Mouse (Mus musculus) cerebellum, adult 2 months (tissue): ENCODE results near the gene Lin7c.

Experiments used
- CTCF ChIP-seq: fragments of 200-500 bp; IDR thresholded peaks from 2 replicates; pipeline ENCODE4 v1.5.1; 2011; ENCODE audit warnings: low read depth, mild to moderate bottlenecking, control low read depth, low read length, moderate library complexity, borderline replicate concordance; ENCODE audit not compliant: insufficient read depth
- POLR2A ChIP-seq: fragments of 200-500 bp; IDR thresholded peaks from 2 replicates; pipeline ENCODE4 v1.6.1; 2011; ENCODE audit warnings: low read length, control low read depth, borderline replicate concordance; ENCODE audit not compliant: insufficient read depth

- no peak for TF ChIP-seq CTCF
- TF ChIP-seq POLR2A = no peak
Measured at GRCm38 (mm10) chr2:109848715-109849114, 41.9 kb upstream of the Lin7c start.
